Mouse (Mus musculus) retina, embryonic 14.5 days (tissue): ENCODE data around the gene Pde6h.

Experiments
- DNase-seq: peaks from one replicate; pipeline ENCODE4 v3.0.0-alpha.2; 2015; ENCODE audit warnings: low spot score

The Pde6h gene

GRCm38 (mm10) chr6:136912751-136913265, 10.8 kb upstream of the Pde6h start:
- no peak for DNase-seq

GRCm38 (mm10) chr6:136913384-136914126, 10.1 kb upstream of the Pde6h start:
- peak; percentile 30 for DNase-seq

GRCm38 (mm10) chr6:136914234-136914633, 9.4 kb upstream of the Pde6h start:
- DNase-seq, result no peak

- DNase-seq, result no peak
These were observed 7.8 kb upstream of the Pde6h start for GRCm38 (mm10) chr6:136915721-136916395.

- DNase-seq, result no peak
These were observed 5.7 kb upstream of the Pde6h start for GRCm38 (mm10) chr6:136917885-136918284.

GRCm38 (mm10) chr6:136920320-136921257, 3.0 kb upstream of the Pde6h start:
- DNase-seq, result peak; percentile 66

GRCm38 (mm10) chr6:136921601-136922000, 2.0 kb upstream of the Pde6h start:
- no peak for DNase-seq

GRCm38 (mm10) chr6:136922080-136922479, 1.6 kb upstream of the Pde6h start, which contains the start of gene Erp27:
Gene Erp27 (minus strand): TSS chr6:136922180.
- no peak for DNase-seq

- no peak for DNase-seq
These were observed 761 bp upstream of the Pde6h start for GRCm38 (mm10) chr6:136922871-136923270.

GRCm38 (mm10) chr6:136925049-136925448, 1.4 kb downstream of the Pde6h start:
- no peak for DNase-seq

- DNase-seq, result no peak
These were observed 4.0 kb downstream of the Pde6h start for GRCm38 (mm10) chr6:136927626-136928025.

GRCm38 (mm10) chr6:136930677-136931076, 7.0 kb downstream of the Pde6h start:
- no peak for DNase-seq

GRCm38 (mm10) chr6:136931246-136931645, 7.6 kb downstream of the Pde6h start:
- DNase-seq, result no peak

GRCm38 (mm10) chr6:136934068-136934467, 10.4 kb downstream of the Pde6h start:
- DNase-seq, result no peak

GRCm38 (mm10) chr6:136935233-136935632, 11.6 kb downstream of the Pde6h start:
- DNase-seq, result no peak

- DNase-seq, result no peak
These were observed 12.7 kb downstream of the Pde6h start for GRCm38 (mm10) chr6:136936361-136936760.

- DNase-seq, result no peak
These were observed 13.5 kb downstream of the Pde6h start for GRCm38 (mm10) chr6:136937117-136937516.

- no peak for DNase-seq
These were observed 14.9 kb downstream of the Pde6h start for GRCm38 (mm10) chr6:136938331-136939126.

GRCm38 (mm10) chr6:136939326-136940187, 15.9 kb downstream of the Pde6h start:
- no peak for DNase-seq
